Mouse (Mus musculus) layer of hippocampus, adult 9-11 months (tissue): ENCODE results near the gene Snrk.

Source experiments
- DNase-seq: peaks from one replicate; pipeline ENCODE4 v3.0.0; 2022

Snrk gene

DNA sequence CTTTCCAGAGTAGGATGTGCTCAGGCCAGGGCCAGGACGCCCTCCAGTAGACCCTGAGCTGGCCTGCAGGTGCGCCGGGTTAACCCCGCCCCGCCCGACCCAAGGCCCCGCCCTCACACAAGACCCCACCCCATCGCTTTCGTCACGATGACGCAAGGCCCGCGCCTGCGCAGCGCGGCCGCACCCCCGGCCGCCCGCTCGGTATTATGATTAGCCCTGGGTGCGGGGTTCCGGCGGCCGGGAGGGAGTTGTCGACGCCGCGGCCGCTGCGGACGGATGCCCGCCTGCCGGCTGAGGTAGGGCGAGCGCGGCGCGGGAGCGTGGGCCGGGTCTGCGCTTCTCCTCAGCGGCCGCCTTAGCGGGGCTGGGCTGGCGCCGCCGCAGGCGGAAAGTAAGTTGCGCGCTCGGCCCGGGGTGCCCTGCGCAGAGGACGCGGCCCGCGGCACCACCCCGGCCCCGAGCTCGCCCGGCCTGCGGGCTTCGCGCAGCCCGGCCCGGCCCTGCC is at the start of gene Snrk:
Snrk (plus strand) TSS at position 155 of the 505 bp plus-strand sequence.
- peak; percentile 86 for DNase-seq

DNA sequence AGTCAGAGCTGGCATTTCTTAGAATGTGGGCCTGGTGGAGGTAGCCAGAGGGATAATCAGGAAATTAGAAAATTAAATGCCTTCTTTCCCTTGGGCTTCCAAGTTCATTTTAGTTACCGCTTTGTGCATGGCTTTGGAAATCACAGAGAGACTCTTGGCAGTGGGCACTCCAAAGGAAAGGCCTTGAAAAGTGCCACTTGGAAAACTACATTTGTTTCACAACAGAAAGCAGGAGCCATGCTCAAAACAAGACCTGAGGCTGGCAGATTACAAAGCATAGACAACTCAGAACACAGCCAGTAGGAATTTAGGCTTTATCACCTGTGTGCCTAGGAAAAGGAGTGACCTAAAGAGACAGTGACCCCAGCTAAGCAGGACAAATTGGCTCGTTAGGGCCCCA is 49.4 kb upstream of the Snrk start:
- no peak for DNase-seq

- no peak for DNase-seq
These were observed 47.4 kb upstream of the Snrk start for GRCm38 (mm10) chr9:122069560-122070174.

DNA sequence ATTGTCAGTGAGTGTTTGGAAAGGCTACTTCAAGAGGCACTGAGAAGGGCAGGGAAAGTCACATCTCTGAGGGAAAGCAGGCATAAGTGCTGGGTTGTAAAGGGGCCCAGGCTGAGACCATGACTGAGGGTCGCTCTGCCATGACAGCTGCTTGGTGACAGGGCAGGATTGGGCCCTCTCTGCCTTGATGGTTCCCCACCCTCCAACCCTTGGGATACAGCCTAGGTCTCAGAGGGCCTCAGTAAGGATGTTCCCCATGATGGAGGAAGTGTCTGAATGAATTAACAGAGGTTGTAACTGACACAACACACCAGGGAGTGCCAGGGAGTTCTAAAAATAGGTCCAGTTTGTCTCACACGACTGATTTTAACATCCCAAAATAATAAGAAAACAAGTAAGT is 43.1 kb upstream of the Snrk start:
- no peak for DNase-seq

GRCm38 (mm10) chr9:122074575-122074974 is 42.5 kb upstream of the Snrk start:
- no peak for DNase-seq

DNA sequence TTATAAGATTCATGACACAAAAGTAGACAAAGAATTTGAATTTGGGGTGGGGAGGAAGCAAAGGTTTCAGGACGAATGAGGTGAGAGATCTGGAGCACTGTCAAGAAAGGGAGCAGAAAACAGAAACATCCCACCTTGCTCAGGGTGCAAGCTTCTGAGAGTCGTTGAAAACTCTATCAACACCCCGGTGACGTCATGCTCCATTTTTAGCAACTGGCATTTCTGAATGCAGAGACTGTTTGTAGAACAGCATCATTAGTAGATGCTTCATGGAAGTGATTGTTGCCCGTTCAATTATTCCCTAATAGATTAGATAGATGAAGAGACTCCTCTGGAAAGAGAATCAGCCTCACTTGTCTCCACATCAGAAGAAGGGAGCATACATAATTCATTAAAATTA is 38.6 kb upstream of the Snrk start:
- DNase-seq, result no peak

GRCm38 (mm10) chr9:122083698-122084097 is 33.4 kb upstream of the Snrk start:
- DNase-seq, result no peak

- no peak for DNase-seq
These were observed 32.9 kb upstream of the Snrk start for GRCm38 (mm10) chr9:122084175-122084574.

GRCm38 (mm10) chr9:122084636-122085035 is 32.4 kb upstream of the Snrk start:
- no peak for DNase-seq

GRCm38 (mm10) chr9:122085055-122085454 is 32.0 kb upstream of the Snrk start:
- peak; percentile 15 for DNase-seq

GRCm38 (mm10) chr9:122085550-122086205 is 31.4 kb upstream of the Snrk start:
- DNase-seq, result peak; percentile 9

DNA sequence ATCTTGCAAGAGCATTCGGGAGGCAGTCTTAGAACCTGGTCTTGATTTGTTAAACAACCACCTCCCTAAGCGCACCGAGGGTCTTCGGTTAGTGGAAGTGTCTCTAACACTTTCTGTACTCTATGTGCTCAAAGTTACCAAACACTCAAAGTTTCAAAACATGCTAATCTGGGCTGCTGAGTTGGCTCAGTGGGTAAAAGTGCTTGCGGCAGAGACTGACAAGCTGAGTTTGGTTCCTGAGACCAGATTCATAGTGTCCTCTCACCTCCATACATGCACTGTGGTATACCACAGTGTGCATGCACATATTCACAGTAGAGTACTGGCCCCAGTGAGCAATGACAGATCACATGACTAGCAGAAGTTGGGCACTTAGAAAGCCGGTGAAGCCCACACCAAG is 30.0 kb upstream of the Snrk start:
- no peak for DNase-seq

- DNase-seq, result no peak
These were observed 25.9 kb upstream of the Snrk start for GRCm38 (mm10) chr9:122091171-122091570.

DNA sequence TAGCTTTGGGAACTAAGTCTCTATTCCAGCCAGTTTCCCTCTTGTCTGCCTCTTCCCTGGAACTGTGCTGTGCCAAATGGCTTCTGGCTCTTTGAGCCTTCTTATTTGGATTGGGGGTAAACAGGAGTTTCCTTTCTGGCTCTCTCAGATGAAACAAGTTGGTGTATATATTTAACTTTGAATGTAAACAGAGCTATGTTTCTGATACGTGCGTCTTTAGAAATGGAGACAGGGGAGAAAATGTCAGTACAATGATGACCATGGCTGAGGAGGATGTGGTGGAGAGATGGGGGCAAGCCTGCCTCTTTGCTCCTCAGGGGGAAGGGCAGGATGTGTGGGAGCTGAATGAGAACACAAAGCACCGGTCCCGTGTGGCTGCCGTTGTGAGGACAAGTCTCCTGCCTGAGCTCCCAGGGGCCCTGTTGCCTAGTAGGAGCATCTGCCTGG is 25.3 kb upstream of the Snrk start:
- DNase-seq, result no peak

DNA sequence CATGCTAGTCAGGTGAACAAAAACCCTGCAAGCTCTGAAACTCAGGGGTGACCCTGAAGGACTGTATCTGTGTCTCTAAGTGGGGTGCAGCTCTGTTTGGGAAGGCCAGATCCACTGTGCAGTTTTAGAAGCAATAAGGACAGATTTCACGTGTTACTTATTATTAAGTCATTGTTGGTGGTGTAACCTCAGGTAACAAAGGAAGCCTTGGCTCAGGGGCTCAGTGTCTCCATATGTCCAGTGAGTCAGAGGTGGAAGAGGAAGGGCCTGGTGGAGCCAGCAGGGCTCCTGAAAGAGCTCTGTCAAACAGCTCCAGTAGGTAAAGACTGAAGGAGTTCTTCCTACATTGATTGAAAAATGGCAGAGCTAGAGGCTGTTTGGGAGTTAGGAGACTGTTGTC is 22.9 kb upstream of the Snrk start:
- no peak for DNase-seq

- no peak for DNase-seq
These were observed 20.1 kb upstream of the Snrk start for GRCm38 (mm10) chr9:122096822-122097511.

DNA sequence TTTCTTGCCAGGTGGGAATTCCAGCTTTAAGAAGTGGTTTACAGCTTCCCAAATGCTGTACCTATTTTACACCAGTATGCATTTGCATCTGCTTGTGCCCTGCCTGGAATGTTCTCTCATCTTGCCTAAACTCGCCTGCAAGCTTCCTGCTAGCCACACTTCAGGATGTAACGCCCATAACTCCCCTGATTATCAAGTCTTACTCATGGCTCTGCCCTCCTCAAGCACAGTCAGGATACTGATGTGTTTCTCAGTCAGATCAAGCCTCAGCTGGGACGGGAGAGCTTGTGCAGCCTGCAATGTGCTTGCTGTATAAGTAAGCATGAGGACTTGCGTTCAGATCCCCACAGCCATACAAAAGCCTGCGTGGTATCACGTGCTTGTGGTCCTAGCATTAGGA is 19.5 kb upstream of the Snrk start:
- no peak for DNase-seq

DNA sequence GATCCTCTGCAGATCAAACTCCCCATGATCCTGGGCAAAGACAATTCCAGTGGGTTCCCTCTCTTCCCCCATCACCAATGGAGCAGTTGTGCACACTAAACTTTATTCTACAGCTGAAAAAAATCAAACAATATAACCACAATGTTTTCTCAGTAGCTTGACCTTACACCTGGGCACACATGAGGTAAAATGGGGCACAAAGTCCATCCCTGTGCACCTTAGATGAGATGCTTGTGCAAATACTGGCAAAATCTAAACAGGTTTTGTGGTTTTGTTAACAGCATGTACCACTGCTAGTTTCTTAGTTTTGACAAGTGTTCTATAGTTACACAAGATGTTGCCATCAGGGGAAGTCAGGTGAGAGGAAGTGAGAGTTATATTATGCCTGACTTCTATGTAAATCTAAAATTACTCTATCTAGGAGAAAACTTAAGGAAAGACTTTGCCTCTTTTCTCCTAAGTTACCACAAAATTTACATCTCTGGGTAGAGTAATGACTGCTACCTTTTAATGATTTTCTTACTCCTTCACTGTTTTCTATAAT is 16.4 kb upstream of the Snrk start:
- DNase-seq, result no peak

GRCm38 (mm10) chr9:122101196-122101595 is 15.9 kb upstream of the Snrk start:
- DNase-seq, result no peak

DNA sequence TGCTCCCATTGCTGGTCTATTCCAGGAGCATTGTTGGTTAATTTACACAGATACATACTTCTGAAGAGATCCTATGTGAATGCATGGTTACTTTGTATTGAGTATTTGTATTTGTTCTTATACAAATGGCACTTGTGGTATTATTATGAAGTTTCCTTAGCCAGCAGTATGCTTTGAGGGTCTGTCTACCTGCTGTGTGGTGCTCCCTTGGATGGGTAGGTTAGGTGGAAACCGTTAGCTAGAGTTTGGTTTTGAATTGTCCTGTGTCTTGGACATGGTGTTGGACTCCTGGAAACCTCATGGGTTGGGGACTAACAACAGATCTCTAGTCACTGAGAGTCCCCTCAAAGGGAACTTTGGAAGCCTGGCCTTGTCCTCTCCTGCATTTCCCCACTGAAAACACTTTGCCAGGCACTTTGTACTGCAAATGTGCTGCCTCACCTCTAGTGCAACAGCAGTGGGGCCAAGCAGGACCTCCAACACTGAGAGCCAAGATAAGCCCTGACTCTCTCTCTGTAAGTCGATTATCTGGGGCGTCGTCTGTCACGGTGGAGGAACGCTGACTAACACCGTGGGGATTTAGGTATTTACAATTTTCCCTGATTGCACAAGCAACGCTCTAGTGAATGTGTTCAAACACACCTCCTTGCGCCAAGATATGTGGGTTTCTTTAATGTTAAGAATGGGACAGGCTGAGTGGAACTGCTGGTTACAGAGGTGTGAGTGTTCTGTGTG is 13.3 kb upstream of the Snrk start:
- no peak for DNase-seq

- DNase-seq, result no peak
These were observed 12.7 kb upstream of the Snrk start for GRCm38 (mm10) chr9:122104285-122104829.

DNA sequence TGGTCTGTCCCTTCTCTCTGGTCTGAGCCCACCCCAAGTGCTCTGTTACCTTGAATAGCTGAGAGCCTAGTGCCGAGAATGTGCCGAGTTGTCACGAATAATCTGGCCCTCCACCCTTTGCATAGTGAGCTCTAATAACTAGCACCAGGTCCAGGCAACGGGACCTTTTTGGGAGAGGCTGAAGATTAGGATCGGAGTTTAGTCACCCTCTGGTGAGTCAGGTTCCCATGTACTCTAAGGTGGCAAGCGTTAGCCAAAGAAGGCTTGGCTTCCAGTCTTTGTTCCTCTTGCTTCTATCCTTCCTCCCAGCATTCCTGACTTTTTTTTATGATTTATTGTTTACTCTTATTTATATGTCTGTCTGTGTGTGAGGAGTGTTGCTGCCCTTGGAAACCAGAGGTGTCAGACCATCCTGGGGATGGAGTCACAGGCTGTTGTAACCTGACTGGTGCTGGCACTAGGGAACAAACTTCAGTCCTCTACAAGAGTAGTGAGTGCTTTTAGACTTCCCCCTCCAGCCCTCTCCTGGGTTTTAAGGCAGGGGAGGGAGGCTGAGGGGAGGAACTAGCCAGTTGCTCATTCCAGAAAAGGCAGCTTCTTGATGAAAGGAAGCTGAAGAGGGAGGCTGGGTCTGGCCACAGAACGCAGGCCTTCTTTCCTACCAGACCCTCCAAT is 9.2 kb upstream of the Snrk start:
- DNase-seq, result no peak
